Mouse (Mus musculus) activated CD4-positive, CD25-positive, alpha-beta regulatory T cell, adult 4 months (primary cell): ENCODE measurements around the gene Tbccd1. TPM values are rescaled to one million over a fixed set of nuclear protein-coding genes. Genes with fewer than 3 reads are reported as not detected.

Experiments used
- ATAC-seq: one replicate; pipeline ENCODE4 v1.8.0; 2017
- polyA plus RNA-seq, 2 experiments: library from polyadenylated mRNA; unstranded; fragments of 100-300 nt; shearing (Covaris generic); gene quantifications; one replicate each; pipeline ENCODE4 v1.2.1; 2017

Tbccd1 gene
- 10 to 100 TPM; 16.5 to 18.6 TPM for polyA plus RNA-seq

DNA sequence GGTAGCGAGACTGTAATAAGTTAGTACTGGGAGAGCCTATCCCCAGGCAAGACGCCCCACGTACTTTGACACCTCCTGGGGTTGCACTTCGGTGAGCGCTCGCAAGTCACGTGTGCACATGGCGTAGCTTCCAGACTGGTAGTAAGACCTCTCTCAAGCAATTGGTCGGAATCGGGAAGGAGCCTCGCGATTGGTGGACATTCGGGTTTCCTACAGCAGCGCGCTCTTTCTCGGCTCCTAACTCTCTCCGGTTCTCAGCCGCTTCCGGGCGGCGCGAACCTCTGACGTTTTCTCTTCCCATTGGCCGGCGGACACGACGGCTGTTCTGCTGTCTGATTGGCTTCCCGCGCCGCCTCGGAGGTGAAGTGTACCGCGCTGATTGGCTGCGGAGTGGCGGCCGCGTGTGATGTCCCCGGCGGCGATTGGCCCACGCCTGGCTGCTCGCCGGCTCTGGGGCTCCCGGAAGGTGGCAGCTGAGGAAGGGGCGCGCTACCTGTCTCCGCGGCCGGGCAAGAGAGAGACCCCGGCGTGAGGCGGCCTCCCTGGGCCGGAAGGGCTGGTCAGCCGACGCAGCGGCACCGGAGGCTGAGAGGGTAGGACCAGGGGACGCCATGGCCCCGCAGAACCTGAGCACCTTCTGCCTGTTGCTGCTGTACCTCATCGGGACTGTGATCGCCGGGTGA, at the start of gene Tbccd1, which contains the start of gene Dnajb11:
Gene Tbccd1 (minus strand): TSS at position 239 of the 683 bp plus-strand sequence.
Gene Dnajb11 (plus strand): TSS at position 415 of the 683 bp plus-strand sequence.
- ATAC-seq, result peak; percentile 95

DNA sequence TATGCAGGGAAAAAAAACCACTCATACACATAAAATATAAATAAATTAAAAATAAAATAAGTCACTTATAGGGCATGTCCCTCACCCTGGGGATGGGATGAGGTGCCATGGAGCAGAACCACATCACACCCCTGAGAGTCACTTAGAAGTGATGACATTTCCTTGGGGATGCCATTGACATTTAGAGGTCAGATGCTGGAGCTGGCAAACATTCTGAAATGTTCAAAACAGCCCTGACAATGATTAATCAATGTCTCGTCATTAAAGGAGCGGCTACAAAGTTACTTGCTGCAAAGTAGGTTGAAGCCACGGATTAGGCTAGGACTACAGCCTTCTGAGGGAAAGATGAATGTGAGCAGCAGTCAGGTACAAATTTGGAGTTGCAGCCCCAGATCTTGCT, 43.9 kb upstream of the Tbccd1 start:
- no peak for ATAC-seq

DNA sequence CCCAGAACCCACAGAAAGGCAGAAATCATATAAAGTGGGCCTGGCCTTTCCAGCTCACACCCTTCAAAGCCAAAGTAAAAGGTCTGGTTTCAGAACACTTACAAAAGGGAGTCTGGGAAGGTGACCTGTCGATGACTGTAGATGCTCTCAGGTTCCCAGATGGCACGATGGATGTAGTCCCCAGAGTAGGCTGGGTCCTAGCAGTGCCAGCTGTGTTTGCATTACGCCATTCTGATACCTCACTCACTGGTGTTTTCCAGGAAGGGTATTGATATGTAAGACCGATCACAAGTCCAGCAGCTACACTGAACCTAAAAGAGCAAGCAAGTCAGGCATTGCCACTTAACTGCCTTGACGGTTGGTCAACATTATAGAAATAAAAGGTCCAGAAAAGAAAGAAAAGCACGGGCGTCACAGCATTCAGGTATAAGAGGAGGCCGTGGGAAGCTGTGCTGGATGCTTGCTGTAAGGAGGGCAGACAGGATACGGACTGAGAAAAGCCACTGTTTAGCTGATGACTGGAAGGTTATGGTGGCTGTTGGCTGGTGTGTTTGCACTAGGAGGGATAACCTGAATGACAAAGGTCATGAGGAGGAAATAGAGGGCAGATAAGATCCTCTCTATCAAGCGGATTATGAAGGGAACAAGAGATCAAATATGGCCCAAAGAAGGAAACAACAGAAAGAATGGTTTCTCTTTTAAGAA, 42.5 kb upstream of the Tbccd1 start:
- ATAC-seq, result no peak

DNA sequence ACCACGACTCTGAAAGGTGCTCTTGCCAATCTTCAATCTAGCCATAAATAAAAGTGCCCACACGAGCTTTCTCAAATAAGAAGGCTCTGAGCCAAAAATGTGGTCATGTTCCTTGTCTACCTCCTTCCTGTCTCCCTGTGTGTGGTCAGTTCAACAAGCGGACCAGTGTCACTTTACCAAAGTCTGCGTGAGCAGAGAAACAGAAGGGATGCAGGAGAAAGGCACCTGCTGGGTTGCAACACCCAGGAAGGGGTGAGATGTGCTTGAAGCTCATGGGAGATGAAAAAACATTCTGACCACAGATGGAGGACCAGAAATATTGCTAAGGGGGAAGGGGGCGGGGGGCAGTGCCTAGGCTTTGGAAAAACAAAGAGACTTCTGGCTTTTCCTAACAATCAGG, 41.9 kb upstream of the Tbccd1 start:
- no peak for ATAC-seq

DNA sequence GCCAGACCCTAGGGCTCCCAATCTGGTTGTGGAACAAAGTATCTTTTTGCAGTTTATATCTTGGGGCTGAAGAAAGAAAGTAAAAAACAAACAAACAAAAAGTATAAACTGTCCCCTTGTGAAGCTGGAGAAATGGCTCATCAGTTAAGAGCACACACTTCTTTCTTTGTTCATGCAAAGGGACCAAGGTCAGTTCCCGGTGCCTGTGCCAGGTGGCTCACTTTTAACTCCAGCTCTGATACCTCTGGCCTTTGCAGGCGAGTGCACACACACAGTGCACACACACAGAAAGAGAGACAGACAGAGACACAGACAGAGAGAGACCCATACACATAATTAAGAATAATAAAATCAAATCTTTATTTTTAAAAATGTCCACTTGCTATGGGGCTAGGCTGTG, 39.1 kb upstream of the Tbccd1 start:
- no peak for ATAC-seq

DNA sequence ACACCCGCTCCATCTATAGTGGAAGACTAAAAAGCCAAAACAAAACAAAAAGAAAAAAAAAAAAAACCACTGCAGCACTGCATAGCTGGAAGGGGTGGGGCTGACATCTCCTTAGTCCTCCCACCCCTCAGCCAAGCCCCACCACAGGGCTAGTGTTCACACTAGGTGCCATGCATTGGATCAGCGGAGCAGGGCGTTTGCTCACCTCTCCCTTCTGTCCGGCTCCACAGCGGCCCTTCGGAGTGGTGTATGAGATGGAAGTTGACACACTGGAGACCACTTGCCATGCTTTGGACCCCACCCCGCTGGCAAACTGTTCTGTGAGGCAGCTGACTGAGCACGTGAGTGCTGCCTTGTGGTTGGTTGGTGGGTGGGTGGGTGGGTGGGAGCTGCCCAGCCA, 36.6 kb upstream of the Tbccd1 start:
- ATAC-seq, result no peak

DNA sequence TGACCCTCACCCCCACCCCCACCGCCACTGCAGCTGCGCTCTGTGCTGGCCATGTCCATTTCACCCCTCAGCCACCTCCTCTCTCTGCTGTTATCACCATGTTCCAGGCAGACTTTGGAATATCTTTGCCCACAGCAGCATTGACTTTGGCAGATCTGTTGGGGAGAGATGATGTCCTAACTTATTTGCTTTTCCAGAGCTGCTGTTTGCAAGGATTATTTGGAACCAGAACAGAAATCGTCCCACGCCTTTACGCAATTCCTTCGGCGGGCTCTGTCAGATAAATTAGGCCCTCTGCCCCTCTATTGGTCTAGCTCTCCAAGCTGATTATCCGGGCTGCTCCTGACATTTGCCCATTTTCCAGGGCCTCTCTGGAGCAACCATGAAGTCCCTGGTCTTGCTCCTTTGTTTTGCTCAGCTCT, 34.3 kb upstream of the Tbccd1 start:
- no peak for ATAC-seq

DNA sequence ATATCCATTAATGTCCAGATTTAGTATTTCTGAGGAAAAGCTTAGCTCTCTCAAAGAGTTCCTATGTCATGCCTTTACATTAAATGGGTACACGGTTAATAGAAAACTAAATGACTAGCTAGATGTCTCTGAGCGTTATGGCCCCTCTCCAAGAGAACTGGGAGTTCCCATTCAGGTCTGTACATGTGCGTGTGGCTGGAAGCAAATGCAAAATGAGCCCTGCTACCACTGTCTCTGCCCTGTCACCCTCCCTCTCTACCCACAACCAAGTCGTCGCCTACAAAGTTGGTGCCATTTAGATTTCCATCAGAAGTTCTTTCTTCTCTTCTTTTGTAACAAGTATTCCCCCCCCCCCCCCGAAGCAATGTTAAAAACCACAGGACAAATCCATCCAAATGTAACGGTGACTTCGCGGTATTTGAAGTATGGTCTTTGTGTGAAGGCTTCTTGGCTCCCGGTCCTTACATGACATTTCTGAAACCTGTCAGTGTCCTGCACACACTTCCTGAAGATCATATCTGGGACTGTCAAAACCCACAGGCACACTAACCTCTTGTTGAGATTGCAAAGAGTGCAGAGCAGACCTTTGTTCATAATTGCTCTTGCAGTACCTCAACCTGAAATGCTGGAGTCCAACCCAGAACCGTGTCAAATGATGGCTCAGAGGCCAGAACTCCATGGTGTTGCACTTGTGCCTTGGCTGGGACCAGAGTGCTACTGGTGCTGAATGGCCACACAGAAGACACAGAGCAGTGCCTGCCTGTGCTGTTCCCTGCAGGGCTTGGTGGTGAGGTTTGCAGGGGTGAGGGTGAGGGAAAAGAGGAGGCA, 33.4 kb upstream of the Tbccd1 start, which contains the start of gene Ahsg:
Gene Ahsg (plus strand): TSS at position 595 of the 828 bp plus-strand sequence.
- no peak for ATAC-seq

DNA sequence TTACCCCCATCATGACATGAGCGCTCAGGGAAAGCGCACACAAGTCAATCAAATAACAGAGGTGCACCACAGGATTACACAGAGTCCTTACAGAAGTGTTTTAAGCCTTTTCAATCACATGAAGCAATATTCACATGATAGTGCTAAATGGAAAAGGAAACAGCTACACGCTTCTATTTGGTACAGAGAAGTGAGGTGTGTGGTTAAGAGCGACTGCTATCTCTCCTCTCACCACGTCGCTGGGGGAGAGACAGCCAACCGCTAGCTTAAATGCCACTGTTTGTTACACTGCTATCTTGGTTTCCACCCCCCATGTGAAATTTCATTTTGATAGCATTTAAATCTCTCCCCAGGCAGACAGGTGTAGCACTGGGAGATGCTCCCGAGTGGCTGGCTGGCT, 32.2 kb upstream of the Tbccd1 start:
- no peak for ATAC-seq

DNA sequence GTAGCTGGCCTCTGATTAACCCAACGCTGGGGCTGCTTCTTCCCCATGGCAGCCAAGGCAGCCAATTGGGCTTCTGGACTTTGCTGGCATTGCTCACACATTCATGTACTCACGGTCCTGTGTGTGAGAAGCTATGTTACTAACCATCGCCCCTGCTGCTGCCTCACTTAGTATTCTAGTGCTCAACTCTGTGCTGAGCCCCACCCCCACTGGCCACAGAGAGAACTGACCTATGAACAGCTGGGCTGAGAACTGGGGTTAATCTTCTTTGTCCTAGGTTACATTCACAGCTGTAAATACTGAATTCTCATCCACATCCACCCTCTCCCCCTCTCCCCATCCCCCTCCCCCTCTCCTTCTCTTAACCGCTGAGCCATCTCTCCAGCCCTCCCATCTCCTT, 31.4 kb upstream of the Tbccd1 start:
- no peak for ATAC-seq

DNA sequence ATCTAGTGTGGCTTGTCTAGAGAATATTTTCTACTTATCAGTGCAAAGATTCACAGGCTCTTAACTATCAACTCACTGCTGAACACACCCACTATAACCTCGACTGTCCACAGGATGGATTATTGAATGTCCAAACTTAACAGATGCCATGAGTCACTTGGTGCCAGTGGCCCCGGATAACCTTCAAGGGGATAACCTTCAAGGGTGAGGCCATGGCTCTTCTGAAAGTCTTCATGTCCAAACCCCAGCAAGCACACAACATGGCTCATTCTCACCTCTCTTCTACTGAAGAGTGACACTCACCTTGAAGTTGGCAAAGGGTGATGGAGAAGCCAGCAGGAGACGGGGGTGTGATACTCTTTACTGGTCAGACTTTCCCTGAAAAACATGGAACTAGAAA, 29.3 kb upstream of the Tbccd1 start:
- ATAC-seq, result no peak

DNA sequence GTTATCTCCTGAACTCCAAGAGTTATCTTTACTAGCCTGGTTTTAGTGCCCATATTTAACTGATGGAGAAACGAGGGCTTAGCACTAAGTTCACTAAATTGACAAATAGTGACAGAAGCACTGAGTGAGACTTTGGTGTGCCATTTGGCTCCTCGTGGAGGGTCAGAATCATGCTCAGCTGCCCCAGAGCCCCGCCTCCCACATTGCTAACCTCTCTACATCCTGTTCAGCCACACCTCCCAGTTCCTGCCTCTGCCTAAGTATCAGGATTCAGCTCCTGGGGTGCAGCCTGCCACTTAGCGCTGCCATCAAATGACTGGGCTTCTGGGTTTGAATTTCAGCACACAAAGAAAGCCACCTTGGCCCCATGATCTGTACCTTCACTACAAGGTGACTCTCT, 27.9 kb upstream of the Tbccd1 start:
- no peak for ATAC-seq

DNA sequence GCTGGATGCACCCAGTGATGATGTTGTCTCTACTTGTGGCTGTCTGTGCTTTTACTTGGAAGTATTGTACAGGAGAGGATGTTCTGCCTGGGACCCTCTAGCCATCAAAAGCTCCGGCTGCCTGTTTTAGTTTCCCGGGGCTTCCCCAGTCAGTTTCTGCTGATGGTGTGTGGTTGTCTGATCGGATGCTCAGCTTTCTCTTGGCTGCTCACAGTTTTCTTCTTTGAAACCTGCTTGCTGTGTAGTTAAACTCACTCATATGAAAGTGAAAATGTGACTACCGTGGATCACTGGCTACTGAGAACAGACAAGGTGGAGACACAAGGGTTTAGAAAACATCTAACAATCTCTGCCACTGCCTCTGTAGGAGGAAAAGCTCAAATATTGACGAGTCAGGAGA, 26.0 kb upstream of the Tbccd1 start:
- peak; percentile 54 for ATAC-seq

DNA sequence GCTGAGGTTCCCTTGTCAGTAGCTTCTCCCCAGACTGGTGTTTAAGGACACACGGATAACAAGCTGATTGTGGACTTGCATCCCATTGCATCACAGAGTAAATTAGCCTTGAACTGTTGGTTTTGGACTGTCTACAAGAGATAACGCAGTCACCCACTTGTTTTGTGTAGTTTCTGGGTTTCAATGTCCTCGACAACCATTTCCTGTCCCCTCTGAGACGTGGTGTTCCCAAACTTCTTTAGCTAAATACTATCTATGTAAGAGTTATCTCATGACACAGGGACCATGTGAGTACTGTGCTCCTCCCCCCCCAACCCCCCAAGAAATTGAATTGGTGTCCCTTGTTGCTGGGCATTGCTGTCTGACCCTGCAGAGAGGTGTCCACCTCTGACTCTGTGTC, 24.0 kb upstream of the Tbccd1 start:
- no peak for ATAC-seq

DNA sequence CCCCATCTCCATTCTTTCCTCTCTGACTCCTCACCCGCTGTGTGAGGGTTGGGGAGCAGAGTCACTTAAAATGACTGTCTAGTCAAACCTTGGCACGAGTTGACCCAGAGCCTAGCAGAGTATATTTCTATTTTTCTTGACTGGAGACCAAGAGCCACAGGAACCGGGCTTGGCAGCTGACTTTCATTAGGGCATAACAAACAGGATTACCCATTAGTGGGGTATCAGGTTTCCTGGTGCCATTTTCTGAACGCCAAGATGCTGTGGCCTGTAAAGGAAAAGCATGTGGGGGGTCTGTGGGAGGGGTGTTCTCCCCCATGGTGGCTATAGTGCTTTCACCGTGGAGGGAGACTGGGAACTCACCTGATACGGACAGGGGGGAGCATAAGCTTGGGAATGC, 23.4 kb upstream of the Tbccd1 start:
- no peak for ATAC-seq

DNA sequence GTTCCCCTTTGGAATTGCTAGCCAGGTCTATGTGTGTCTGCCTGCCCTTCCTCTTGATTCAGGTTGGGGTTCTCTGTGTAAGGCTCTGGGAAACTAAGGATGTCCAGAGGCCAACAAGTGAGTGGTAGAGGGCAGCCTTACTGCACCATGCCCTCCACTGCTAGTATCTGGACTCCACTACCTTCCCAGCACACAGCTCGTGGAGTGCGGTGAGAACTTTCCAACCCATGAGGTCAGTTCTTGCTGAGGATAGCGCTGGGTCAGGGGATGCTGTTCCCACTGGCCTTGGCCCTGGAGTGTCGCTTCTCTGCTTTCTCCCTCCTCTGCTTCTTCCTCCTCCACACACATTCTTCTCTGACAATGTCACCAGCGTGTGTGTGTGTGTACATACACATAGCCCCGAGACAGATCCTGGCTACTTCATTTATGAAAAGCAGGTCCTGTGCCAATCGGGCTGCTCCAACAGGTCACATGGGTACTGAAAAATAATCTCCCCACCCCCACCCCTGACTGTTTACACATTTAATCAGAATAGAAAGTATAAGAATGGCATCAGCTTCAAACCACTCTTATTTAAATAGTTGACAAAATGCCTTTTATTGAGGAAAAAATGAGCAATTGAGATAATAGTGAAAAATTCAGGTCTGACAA, 22.6 kb upstream of the Tbccd1 start:
- no peak for ATAC-seq

DNA sequence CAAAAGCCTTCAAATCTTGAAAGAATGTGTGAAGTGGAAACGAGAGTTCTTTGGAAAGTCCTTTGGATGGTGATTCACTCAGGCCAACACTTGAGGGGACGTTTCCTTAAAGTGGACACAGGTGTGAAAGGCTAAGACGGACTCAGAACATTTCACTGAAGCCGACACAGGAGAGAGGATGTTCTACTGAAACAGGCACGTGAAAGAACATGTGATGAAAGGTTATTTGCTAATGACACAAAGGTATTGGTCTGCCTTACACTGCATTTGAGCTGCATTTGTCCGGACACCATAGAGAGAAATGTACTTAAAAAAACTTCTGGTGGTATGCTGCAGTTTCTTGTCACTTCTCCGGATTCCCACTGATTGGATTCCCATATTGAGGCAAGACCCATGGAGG, 21.2 kb upstream of the Tbccd1 start:
- ATAC-seq, result no peak

DNA sequence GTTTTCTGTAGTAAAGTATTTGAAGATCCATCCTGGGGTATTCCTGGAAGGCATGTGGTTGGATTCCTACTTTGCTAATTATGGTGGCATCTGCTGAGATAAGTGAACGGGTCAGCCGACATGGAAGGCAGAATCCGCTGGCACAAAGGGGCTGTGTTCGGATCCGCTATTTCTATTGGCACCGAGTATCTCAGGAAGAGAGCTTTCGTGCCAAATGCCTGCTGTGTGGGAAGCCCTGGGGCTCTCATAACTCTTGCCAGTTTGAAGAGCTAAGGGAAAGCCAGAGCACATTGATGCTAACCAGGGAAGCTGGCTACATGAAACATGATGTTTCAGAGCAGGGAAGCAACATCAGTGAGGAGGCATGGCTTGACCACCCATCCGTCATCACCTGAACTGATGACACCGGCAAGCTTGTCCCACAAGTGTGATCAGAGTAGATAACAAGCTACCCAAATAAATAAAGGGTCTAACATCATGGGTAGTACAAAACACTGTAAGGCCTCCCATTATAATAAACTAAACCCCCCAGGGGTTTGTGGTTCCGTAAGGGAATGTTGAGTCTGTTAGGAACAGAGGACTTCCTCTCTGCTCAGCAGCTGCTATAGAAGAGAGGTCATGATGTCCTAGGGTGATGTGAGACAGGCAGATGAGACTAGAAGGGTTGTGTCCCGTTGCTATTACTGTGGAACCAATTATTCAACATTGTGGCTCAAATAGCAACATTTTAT, 20.4 kb upstream of the Tbccd1 start:
- no peak for ATAC-seq

DNA sequence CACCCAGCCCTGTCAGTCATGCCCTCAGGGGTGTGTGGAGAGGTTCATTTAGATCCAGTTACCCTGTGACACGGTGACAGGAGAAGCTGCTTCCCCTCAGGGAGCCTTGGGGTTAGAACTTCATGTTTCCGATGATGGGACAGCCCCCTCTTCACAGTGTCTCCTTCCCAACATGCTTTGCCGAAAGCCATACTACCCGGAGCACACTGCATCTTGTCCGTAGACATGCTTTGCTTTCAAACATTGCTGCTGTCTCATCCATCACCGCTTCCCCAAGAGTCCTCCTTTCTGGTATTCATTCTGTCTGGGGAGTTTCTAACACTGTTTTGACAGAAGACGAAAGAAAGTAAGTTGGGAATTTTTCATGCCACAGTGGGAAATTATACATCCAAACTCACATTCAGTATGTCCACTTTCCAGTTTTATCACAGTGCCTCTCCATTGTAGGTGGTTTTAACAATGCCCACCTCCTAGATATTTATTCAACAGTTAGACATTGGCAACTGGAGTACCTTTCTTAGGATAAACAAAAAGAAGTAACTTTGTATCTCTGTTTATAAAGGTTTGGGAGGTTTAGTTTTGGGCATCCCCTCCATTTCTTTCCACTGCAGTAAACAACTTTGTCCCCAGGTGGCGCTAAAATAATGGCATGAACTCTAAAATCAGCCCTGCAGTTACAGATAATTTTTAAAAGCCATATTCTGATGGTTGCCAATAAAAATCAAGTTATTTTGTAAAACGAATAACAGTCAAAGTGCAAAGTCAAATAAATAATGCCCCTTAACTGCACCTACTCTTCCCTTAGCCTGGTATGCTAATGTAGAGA, 19.0 kb upstream of the Tbccd1 start:
- ATAC-seq, result no peak

DNA sequence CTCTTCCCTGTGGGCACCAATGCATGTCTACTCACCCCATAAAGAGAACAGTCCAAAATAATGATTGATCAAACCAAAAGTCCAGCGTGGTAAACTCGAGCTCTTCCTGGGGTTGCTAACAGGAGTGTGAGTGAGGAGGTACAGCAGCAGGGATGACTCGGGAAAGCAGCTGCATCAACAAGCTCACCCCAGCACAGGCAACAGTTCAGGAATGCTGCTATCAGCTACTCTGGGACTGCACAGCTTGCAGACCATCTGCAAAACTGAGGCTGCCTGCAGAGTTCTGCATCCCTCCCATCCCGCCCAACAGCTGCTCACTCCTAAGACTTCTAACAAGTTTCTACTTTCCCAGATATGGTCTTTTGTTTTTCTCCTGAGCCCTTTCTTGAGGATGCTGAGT, 15.9 kb upstream of the Tbccd1 start:
- ATAC-seq, result no peak

DNA sequence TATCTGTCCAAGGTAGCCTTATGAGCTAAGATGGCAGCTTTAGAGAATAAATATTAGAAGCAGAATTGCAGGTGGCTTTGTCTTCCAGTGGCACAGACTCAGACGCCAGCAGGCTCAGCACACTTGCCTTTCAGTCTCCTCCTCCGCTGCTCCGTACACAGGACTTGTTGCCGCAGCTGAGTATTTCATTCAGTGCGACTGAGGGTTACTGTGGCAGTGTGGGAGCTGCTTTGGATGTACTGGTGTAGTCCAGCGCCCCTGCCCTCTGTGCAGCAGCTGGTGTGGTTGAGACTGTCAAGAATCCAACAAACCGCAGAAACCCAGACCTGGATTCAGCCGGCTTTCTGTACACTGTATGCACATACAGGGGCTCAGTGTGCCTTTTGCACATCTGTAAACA, 14.9 kb upstream of the Tbccd1 start:
- ATAC-seq, result no peak
